Mouse (Mus musculus): ENCODE data around the gene Tsr1.
A peak's percentile ranks its signal among the peaks of the same experiment; 100 is the strongest.

The Tsr1 gene

DNA sequence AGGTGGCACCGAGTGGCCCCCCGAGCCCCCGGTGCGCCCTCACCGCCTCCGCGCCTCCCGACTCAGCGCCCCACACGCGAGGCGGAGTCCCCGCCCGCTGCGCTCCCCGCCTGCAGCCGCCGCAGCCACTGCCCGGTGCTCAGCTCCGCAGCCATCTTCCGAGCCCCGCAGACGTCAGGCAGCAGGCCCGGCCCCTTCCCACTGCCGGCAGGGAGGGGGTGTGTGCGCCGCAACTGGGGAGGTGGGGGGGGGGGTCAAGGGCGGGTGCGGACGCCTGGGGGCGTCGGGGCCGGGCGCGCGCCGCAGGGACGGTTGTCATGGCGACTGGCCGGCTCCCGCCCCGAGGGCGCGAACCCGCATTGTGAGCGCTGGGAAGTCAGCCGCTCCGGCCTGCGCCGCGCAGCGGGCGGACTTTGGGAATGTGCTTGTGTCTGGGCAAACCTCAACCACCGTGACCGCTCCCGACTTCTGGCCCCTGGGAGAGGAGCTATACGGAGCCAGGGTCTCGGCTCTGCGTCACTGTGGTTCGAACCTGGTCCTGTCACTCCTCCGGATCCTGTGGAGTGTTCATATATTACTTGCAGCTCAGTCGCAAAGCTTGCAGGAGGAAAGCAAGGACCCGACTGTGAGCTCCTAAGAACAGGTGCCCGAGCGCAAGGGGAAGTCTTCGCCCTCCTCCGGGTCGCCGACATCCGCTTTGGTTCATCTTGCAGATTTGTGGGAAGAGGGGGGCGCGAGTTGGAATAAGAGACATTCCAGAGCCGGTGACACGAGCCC lies 782 bp upstream of the Tsr1 start, which contains the start of gene Sgsm2:
Gene Sgsm2 (minus strand): TSS at position 160 of the 777 bp plus-strand sequence.
- peak; percentile 57 for DNase-seq (ENCODE audit: low read depth, low spot score)

DNA sequence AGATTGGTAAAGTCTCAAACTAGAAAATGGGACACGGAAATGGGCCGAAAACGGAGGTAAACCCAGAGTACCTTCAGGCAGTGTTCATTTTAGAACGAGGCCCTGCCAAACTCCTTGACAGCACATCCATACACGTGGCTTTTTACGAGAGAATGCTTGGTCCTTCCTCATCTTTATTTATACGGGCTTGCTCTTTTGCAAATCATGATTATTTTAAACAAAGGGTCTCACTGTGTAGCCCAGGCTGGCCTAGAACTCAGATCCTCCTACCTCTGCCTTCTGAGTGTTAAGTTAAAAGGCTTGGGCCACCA lies 601 bp downstream of the Tsr1 start:
- no peak for DNase-seq (ENCODE audit: low read depth, low spot score)

DNA sequence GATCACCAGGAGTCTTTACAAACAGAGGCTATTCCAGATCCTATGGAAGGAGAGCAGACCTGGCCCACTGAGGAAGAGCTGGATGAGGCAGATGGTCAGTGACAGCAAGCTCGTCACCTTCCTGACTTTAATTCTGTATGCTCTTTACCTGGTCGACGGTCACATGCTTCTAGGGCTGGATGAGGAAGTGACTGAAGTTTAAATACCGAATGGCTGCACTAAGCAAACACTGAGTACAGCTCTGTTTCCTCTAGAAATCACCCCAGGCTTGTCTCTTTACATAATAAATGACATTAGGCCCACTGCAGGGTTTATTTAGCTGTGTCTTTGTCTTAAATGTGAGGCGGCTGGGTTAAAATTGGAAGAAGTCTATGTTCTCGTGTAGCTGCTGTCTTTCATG lies 3.7 kb downstream of the Tsr1 start:
- DNase-seq (ENCODE audit: low read depth, low spot score), result no peak

DNA sequence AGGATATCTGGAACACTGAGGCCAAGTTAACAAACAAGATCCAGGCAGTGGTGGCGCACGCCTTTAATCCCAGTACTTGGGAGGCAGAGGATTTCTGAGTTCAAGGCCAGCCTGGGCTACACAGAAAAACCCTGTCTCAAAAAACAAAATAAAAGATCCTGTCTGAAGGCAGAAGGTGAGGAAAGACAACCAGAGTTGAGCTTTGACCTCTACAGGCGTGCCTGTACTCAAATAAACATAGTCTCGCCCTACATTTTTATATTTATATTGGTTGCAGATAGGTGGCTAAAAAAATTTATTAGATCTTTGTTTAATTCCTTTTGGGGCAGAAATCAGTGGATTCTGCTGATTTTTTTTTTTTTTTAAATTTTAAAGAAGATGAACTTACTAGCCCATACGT lies 4.5 kb downstream of the Tsr1 start:
- DNase-seq (ENCODE audit: low read depth, low spot score), result no peak

DNA sequence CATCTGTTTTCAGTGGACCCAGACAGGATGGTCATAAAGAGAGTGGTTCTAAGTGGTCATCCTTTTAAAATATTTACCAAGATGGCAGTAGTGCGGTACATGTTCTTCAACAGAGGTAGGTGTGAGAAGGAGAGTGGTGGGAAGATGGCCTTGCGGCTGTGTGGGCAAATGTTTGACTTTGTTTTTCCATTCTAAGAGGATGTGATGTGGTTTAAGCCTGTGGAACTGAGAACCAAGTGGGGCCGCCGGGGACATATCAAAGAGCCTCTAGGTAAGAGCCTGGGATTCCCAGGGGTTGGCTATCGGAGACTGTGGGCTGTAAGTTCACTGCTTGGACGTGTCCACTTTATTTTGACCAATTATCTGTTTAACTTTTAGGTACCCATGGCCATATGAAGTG lies 10.0 kb downstream of the Tsr1 start:
- DNase-seq (ENCODE audit: low read depth, low spot score), result no peak

DNA sequence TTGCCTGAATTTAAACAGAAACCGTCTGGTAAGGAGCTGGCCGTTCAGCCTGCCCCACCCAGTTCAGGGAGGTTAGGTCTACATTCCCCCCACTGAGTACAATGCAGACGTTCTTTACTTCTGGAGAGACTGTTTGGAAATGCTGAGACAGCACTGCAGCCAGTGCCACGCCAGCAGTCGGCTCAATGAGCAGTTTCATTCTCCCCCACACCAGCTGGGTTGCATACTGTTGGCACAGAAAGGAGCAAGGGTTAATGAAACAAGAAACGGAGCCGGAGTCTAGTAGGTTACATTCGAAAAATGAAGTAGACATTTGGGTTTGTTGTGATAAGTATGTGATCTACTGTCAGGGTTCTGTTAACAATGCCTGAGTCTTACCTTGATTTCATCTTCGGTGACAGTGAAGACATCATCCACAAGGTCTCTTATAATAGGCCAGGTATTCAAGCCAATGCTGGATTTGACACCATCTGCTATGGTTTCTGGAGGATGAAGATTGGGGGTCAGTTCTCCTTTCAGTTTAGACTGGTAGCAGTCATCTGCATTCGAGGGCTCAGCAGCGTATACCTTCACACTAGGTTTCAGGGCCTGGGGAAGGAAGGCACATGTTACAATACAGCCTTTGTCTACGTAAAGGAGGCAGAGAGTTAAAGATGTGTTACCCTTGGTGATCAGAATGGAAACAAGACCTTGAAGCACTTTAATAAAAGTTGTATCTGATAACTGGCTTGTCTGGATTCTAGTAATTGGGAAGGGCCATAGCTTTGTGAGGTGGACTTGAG lies 10.9 kb downstream of the Tsr1 start:
- no peak for DNase-seq (ENCODE audit: low read depth, low spot score)

DNA sequence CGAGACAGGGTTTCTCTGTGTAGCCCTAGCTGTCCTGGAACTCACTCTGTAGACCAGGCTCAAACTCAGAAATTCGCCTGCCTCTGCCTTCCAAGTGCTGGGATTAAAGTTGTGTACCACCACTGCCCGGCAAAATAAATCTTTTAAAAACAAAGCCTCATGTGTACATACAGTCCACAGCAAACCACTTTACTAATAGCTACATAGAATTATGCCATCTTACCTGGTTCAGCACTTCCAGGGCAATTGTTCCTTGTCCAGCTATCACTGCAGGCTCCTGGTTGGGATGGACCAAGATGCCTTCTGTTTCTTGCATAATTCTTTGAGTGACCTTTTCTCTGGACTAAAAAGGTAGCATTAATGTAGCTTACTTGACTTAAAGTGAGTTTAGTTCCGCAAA lies 12.1 kb downstream of the Tsr1 start:
- no peak for DNase-seq (ENCODE audit: low read depth, low spot score)

DNA sequence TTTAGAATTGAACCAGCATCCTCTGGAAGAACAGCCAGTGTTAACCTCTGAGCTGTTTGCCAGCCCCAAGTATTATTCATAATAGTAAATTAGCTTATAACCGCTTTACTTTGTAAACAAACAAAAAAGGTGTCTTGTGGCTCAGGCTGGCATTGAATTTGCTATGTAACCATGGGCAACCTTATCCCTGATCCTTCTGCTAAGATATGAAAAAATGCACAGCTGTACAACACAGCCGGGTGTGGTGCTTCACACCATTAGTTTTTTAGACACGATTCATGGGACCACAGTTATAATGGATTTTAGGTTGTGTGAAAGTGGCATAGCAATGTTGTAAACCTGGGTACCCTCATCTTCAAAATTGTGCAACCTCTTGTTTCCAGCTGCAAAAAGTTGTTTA lies 14.6 kb downstream of the Tsr1 start:
- DNase-seq (ENCODE audit: low read depth, low spot score), result no peak

DNA sequence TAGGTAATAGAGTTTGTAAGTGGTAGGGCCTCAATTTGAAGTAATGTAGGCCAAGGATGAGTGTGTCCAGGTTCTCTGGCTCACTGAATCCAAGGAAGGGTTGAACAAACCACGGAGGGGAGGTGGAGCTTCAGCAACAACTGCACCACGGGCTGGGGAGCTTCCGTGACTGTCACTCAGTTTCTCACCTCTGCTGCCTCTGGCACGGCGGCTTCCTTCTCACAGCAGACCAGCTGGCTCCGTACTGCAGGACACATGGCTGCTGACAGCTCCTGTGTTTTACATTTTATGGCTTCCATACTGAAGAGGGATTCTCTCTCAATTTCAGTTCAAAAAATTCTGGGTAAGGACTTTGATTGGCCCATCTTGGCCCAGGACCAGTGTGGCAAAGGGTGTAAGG lies 21.4 kb downstream of the Tsr1 start:
- no peak for DNase-seq (ENCODE audit: low read depth, low spot score)

DNA sequence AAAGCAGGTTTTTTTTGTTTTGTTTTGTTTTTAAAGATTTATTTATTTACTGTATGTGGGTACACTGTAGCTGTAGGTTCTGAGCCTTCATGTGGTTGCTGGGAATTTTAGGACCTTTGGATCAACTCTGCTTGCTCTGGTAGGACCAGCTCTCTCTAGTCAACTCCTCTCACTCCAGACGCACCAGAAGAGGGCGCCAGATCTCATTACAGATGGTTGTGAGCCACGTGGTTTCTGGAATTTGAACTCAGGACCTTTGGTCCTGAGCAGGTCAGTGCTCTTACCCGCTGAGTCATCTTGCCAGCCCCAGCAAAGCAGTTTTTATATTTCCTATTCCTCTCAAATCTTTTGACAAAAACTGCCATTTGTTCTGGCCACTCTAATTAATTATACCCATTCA lies 26.3 kb downstream of the Tsr1 start:
- DNase-seq (ENCODE audit: low read depth, low spot score), result no peak

DNA sequence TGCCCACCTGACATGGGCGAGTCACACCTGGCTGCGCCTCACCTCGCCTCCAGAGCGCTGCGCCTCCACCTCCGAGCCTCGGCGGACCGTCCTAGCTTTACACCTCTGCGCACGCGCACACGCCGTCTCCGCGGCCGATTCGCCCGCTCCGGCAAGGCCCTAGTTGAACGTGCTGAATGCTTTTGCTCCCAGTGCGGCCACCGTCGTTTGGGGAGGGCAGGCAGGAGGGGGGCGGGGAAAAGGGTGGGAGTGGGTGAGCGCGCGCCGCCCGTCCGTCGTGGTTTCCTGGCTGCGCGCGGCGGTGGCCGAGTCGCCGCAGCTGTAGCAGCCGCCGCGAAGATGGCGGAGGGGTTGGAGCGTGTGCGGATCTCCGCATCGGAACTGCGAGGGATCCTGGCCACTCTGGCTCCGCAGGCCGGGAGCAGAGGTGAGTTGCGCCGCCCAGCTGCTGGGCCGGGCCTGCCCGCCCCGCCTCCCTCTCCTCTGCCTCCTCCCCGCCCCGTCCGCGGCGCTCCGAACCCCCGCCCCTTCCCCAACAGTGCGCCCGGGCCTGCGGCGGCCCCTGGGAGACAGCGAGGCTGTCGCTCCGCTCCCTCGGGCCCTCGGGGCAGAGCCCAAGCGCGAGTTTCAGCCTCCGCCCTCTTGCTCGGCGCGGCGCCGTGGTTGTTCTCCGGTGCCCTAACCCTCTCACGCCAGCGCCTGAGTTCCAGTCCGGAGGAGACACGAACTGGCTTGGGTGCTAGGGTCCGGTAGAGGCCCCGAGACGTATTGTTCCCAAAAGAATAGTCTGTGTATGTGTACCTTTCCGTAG lies 27.9 kb downstream of the Tsr1 start, which contains the start of the genes Smg6 and Srr:
Gene Smg6 (plus strand): TSS at position 247 of the 811 bp plus-strand sequence.
Gene Srr (minus strand): TSS at position 372 of the 811 bp plus-strand sequence.
- peak; percentile 96 for DNase-seq (ENCODE audit: low read depth, low spot score)

DNA sequence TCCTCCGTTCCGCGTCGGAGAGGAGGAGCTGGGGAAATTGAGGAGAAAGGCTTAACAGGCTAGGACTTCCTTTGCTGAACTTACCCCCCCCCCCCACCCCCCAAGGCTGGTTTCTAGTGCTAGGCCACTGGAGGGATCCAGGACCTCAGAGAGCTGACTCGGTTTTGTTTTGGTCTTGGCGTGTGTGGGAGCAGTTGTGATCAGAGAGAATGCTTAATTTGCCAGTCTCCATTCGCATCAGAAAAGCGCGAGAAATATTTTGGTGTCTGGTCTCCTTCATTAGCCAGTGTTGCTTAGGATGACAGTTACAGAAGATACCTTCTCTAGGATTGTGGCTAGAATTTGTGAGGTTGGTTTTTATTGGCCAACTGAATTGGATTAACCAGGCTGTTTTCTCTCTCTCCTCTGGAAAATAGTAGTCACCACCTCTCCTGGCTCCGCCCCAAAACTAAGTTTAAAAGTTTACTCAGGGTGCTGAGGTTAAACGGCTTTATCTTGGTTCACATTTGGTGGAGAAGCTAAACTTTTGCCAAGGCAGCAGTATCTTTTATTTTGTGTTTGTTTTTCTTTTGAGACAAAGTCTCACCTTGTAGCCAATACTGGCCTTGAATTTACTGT lies 28.6 kb downstream of the Tsr1 start:
- no peak for DNase-seq (ENCODE audit: low read depth, low spot score)

DNA sequence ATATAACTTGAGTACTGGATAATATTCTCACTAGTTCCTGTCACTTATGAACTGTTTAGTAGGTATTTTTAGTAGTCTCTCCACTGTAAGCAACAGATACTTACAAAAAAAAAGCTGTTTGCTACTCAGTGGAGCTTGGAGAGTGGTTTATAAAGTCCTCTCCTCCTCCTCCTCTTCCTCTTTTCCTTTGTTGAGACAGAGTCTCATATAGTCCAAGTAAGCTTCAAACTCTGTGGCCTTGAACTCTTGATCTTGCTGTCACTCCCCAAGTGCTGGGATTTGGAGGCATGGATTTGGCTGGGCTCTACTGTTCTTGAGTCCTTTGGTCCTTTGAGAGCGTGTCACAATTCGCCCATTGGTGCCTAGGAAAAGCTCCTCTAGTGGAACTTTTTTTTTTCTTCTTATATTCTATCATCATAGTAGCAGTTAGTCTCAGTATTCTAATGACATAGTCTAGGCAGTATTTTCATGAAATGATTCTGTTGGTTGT lies 29.4 kb downstream of the Tsr1 start:
- no peak for DNase-seq (ENCODE audit: low read depth, low spot score)

DNA sequence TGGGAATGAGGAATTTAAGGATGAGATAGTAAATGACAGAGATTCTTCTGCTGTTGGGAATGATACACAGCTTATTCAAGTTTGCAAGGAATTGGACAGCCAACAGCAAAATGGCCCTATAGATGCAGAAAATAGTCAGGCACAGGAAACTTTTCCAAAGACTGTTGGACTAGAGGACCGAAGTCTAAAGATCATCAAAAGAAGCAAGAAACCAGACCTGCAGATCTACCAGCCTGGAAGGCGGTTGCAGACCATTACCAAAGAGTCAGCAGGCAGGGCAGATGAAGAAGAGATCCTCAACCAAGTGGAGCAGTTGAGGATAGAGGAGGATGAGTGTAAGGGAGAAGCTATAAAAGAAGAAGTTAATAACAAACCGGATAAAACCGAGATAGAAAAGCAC lies 31.2 kb downstream of the Tsr1 start:
- DNase-seq (ENCODE audit: low read depth, low spot score), result no peak

DNA sequence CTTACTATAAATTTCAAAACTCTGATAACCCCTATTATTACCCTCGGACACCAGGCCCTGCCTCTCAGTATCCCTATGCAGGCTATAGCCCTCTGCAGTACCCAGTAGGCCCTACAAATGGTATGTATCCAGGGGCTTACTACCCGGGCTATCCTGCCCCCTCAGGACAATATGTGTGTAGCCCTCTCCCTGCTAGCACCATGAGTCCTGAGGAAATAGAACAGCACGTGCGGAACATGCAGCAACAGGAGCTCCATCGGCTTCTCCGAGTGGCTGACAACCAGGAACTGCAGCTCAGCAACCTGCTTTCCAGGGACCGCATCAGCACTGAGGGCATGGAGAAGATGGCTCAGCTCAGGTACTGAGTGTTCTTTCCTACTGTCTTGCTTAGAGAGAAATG lies 32.5 kb downstream of the Tsr1 start:
- no peak for DNase-seq (ENCODE audit: low read depth, low spot score)

DNA sequence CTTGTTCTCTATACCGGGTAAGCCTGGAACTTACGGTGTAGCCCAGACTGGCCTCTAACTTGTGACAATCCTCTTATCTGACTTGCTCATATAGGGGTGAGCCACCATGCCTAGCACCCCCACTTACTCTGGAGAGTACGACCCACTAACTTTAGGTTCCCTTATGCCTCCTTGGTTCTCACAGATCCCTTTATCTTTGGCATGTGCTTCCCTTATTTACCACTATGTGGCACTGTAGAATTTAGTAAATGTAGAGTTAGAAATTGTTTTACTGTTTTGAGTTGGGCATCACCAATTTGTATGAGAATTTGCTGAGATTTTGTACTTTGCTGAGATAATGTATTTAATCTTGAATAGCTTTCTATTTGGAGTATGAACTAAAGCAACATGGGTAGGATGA lies 48.5 kb downstream of the Tsr1 start:
- peak; percentile 48 for DNase-seq (ENCODE audit: low read depth, low spot score)

DNA sequence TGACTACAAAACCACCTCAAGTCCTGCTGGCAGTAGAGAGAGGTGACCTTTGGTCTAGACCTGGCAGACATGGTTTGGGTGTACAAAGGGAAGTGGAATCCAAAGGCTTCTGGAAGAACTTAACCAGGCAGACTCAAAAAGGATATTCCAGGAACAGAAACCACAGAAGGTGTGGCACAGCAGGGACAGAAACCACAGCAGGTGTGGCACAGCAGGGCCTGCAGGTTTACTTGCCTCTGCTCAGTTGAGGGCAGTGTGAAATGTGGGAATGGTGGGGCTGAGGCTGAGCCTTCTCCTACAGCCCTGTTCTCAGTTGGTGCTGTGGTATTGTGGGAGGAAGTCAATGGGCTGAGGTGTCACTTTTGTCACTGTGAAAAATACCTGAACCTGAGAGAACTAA lies 57.0 kb downstream of the Tsr1 start:
- no peak for DNase-seq (ENCODE audit: low read depth, low spot score)

DNA sequence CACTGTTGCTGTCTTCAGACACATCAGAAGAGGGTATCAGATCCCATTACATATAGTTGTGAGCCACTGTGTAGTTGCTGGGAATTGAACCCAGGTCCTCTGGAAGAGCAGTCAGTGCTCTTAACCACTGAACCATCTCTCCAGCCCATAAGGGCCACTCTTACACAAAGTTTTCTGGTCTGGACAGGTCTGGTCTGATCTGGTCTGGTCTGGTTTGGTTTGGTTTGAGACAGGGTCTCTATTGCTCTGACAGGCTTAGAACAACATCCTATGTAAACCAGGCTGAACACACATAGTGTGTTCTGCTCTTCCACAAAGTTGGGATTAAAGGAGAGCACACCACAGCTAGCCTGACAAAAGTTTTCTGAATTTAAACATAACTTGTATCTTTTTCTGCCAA lies 58.1 kb downstream of the Tsr1 start:
- no peak for DNase-seq (ENCODE audit: low read depth, low spot score)

DNA sequence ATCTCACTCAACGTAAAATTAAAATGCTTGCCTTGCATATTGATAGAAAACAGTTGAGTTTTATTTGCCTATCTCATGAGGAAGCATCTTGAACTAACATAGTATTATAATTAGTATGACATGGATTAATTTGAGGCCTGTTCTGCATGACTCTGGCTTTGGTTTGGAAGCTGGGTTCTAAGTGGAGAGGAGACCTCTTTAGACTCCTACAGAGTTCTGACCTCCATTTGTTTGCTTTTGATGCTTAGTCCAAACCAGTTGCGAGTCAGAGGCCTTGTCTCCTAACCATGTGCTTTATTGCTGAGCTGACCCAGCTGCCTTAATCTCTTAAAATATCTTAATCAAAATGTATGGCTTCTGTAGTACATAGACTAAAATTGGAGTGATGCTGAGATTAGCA lies 59.7 kb downstream of the Tsr1 start:
- no peak for DNase-seq (ENCODE audit: low read depth, low spot score)
